23 mouse cellular contexts compared by ENCODE assay signal in genomic region chr10:94921751-94922150, GRCm38 (mm10). TPM values are rescaled to one million over a fixed set of nuclear protein-coding genes. Genes with fewer than 3 reads are reported as not detected.
DNase-seq lines count a peak whose midpoint lies in the region; ATAC-seq and TF ChIP-seq lines count a peak whose summit lies in the region.
"Had no signal": no experiment of that assay in that cellular context is flagged by ENCODE, and none has a peak within 500 bp of the region (broad histone marks: within the 10 kb centered on the region; RNA-seq: fewer than 3 reads in every experiment).

No protein-coding gene starts in this region.

- H3K27me3 ChIP-seq in liver, embryonic 12.5 days (replicated peaks), result no peaks in the 10 kb centered on the region
- no peaks in the 10 kb centered on the region for H3K27me3 ChIP-seq in liver, postnatal 0 days (ENCODE audit: insufficient read depth, low read length)
- no peaks in the 10 kb centered on the region for H3K27me3 ChIP-seq in MEL (ENCODE audit: control insufficient read depth in 1 of 2, insufficient read depth in 2 of 2, low read length in 2 of 2)
- H3K27me3 ChIP-seq: embryonic facial prominence, embryonic 12.5 days; embryonic facial prominence, embryonic 15.5 days; hindbrain, embryonic 13.5 days had no signal

- H3K27ac ChIP-seq in liver, embryonic 12.5 days, result peak overlapping the region; percentile 88
- H3K27ac ChIP-seq in liver, postnatal 0 days (ENCODE audit: low read depth), result no peak overlapping the region
- H3K27ac ChIP-seq in MEL (ENCODE audit: control insufficient read depth, low read depth, low read length), result peak overlapping the region; percentile 94; the same call in 1 of the 2 replicates
- H3K27ac ChIP-seq: embryonic facial prominence, embryonic 12.5 days; embryonic facial prominence, embryonic 15.5 days; hindbrain, embryonic 13.5 days had no signal

- no peak for DNase-seq in liver, postnatal 0 days
- DNase-seq in thymus, postnatal 14 days, result peak; percentile 30
- no peak for DNase-seq in thymus, postnatal 36 days
- no peak for DNase-seq in MEL (ENCODE audit: low read depth, low spot score)
- peak; percentile 45 for DNase-seq in induced T-regulatory cell, adult 2 months (ENCODE audit: low read depth)
- DNase-seq in frontal cortex, postnatal 10 days (ENCODE audit: low spot score in 2 of 2), result no peak
- DNase-seq in kidney, postnatal 25 days, result no peak
- DNase-seq: adrenal gland, postnatal 10 days; adrenal gland, postnatal 36 days; cerebellum, adult 18-20 months; cerebellum, adult 9-10 months; cerebellum, postnatal 14 days; forebrain, postnatal 0 days; gastrocnemius, postnatal 25 days; heart, adult 18-20 months had no signal

- no peaks in the 10 kb centered on the region for H3K9me3 ChIP-seq in liver, embryonic 12.5 days (replicated peaks)
- no peaks in the 10 kb centered on the region for H3K9me3 ChIP-seq in liver, postnatal 0 days (ENCODE audit: low read length)
- H3K9me3 ChIP-seq in MEL (replicated peaks; ENCODE audit: insufficient read depth, low read length), result no peaks in the 10 kb centered on the region
- H3K9me3 ChIP-seq: embryonic facial prominence, embryonic 12.5 days; embryonic facial prominence, embryonic 15.5 days; hindbrain, embryonic 13.5 days had no signal

- no peak for TF ChIP-seq CTCF in liver, postnatal 0 days (IDR thresholded peaks at IDR 0.05; ENCODE audit: low read depth)
- TF ChIP-seq CTCF in MEL (IDR thresholded peaks at IDR 0.05 in 2 of 3, conservative IDR thresholded peaks at IDR 0.05 in 1 of 3; ENCODE audit: control insufficient read depth in 1 of 3, insufficient read depth in 1 of 3, low read depth in 2 of 3, low read length in 3 of 3, poor library complexity in 1 of 3, severe bottlenecking in 1 of 3), result no peak

- TF ChIP-seq EP300 in liver, postnatal 0 days (IDR thresholded peaks at IDR 0.05; ENCODE audit: low read depth), result no peak
- no peak for TF ChIP-seq EP300 in MEL (IDR thresholded peaks at IDR 0.05; ENCODE audit: low read depth in 1 of 2, low read length in 2 of 2)

- H3K4me3 ChIP-seq in liver, embryonic 12.5 days, result no peak overlapping the region
- H3K4me3 ChIP-seq in liver, postnatal 0 days (ENCODE audit: low read depth, low read length), result no peak overlapping the region
- H3K4me3 ChIP-seq in MEL (ENCODE audit: control insufficient read depth in 1 of 2, insufficient read depth in 1 of 2, low read depth in 2 of 2, low read length in 2 of 2), result no peak overlapping the region
- H3K4me3 ChIP-seq: embryonic facial prominence, embryonic 12.5 days; embryonic facial prominence, embryonic 15.5 days; hindbrain, embryonic 13.5 days had no signal

- TF ChIP-seq RAD21 in MEL (IDR thresholded peaks at IDR 0.05; ENCODE audit: low read depth, low read length), result no peak

- no peak for TF ChIP-seq POLR2A in MEL (IDR thresholded peaks at IDR 0.05; ENCODE audit: control insufficient read depth in 1 of 2, insufficient read depth in 1 of 2, low read depth in 1 of 2, low read length in 2 of 2, poor library complexity in 1 of 2)

- no peaks in the 10 kb centered on the region; the same call in 1 of the 2 replicates for H3K36me3 ChIP-seq in liver, embryonic 12.5 days
- no peaks in the 10 kb centered on the region for H3K36me3 ChIP-seq in liver, postnatal 0 days (replicated peaks; ENCODE audit: insufficient read depth, low read length)
- peaks cover 5 to 50% of the 10 kb centered on the region in 2 experiments for H3K36me3 ChIP-seq in MEL (ENCODE audit: control insufficient read depth in 1 of 2, insufficient read depth in 2 of 2, low read length in 2 of 2)
- H3K36me3 ChIP-seq: embryonic facial prominence, embryonic 12.5 days; embryonic facial prominence, embryonic 15.5 days had no signal

- no peak for ATAC-seq in liver, embryonic 12.5 days
- no peak for ATAC-seq in liver, postnatal 0 days
- ATAC-seq: CD4-positive, CD25-positive, alpha-beta regulatory T cell, adult 4 months; forebrain, embryonic 14.5 days; forebrain, postnatal 0 days; hindbrain, embryonic 16.5 days; Patski had no signal

- 79% methylated on average over 6 of the region's 6 CpGs for WGBS in liver, embryonic 12.5 days (ENCODE audit: insufficient replicate concordance)
- WGBS in liver, postnatal 0 days (ENCODE audit: insufficient replicate concordance), result 75% methylated on average over 6 of the region's 6 CpGs

- peaks cover 94% of the 10 kb centered on the region for H3K4me1 ChIP-seq in liver, embryonic 12.5 days
- peaks cover 56% of the 10 kb centered on the region for H3K4me1 ChIP-seq in liver, postnatal 0 days (ENCODE audit: insufficient read depth)
- peaks cover 29 to 39% of the 10 kb centered on the region in 2 experiments for H3K4me1 ChIP-seq in MEL (ENCODE audit: control insufficient read depth in 1 of 2, insufficient read depth in 2 of 2, low read length in 2 of 2)

- H3K79me2 ChIP-seq in MEL (ENCODE audit: control insufficient read depth, insufficient read depth, low read length, poor library complexity), result peaks cover 6% of the 10 kb centered on the region

- no peak overlapping the region for H3K4me2 ChIP-seq in liver, embryonic 12.5 days
- H3K4me2 ChIP-seq in liver, postnatal 0 days (ENCODE audit: low read depth, low read length), result no peak overlapping the region
- H3K4me2 ChIP-seq: embryonic facial prominence, embryonic 12.5 days; embryonic facial prominence, embryonic 15.5 days; hindbrain, embryonic 13.5 days had no signal

- no peak overlapping the region for H3K9ac ChIP-seq in liver, embryonic 12.5 days
- H3K9ac ChIP-seq in liver, postnatal 0 days (replicated peaks), result no peak overlapping the region
- no peak overlapping the region for H3K9ac ChIP-seq in MEL (ENCODE audit: control insufficient read depth, low read depth, low read length, poor library complexity, severe bottlenecking)
- H3K9ac ChIP-seq: embryonic facial prominence, embryonic 12.5 days; embryonic facial prominence, embryonic 15.5 days; forebrain, postnatal 0 days; hindbrain, embryonic 13.5 days had no signal

TF ChIP-seq in MEL, 35 proteins besides CTCF, POLR2A, EP300 and RAD21:
- TF ChIP-seq USF2 (IDR thresholded peaks at IDR 0.05; ENCODE audit: borderline replicate concordance in 1 of 2, insufficient read depth in 1 of 2, low read depth in 1 of 2, low read length in 2 of 2), result no peak
- TF ChIP-seq TAL1 (IDR thresholded peaks at IDR 0.05; ENCODE audit: low read length), result no peak

RNA-seq across cellular contexts. Expression of gene Plxnc1, which starts 22.9 kb away (rescaled TPM):
- polyA plus RNA-seq in liver, embryonic 12.5 days (2016; fragmentation: Nextera tagmentation; extraction: Ambion mirVana), result 3.9 and 4.4 TPM in 2 replicates
- polyA plus RNA-seq in liver, postnatal 0 days (2015; fragmentation: Nextera tagmentation; extraction: Ambion mirVana), result 2.7 and 2.8 TPM in 2 replicates
- total RNA-seq in MEL (2012; rRNA removed), result 16.4 and 30.1 TPM in 2 replicates
- polyA plus RNA-seq in MEL (2012; ENCODE audit: insufficient read depth in 1 of 2, insufficient read length in 2 of 2, low read depth in 1 of 2, low replicate concordance in 2 of 2, missing spikeins in 1 of 2), result 10 to 100 TPM in 1 of 2 experiments, not detected in 1; 15.1 TPM

Comparison
In these comparisons a context has a peak if more than half of its experiments do, and no peak if none do; other contexts are left out.
1. DNase-seq: peak in thymus, postnatal 14 days (single experiment) and induced T-regulatory cell, adult 2 months (single experiment); none in liver, postnatal 0 days (single experiment), thymus, postnatal 36 days (0 of 2), MEL (single experiment), frontal cortex, postnatal 10 days (0 of 2) and kidney, postnatal 25 days (0 of 2).